Mouse (Mus musculus) heart, adult 9 months (tissue): ENCODE results near the gene Rpl11.
"Not testable (repeated sequence)": the region's sequence is repeated elsewhere in the genome, so short reads cannot be mapped to it uniquely, and the experiment has no call there.

ENCODE experiments used
- DNase-seq, 2 experiments: peaks; one replicate each; pipeline ENCODE4 v3.0.0; 2022; ENCODE audit warnings: low spot score in 2 of 2

Gene Rpl11

GRCm38 (mm10) chr4:135980223-135980622 lies 73.0 kb downstream of the Rpl11 start:
- not testable (repeated sequence) for DNase-seq
